Mouse (Mus musculus) ovary, postnatal 10 days (tissue): ENCODE measurements around the gene Stx2.

ENCODE experiments used
- DNase-seq: peaks from one replicate; pipeline ENCODE4 v3.0.0; 2022; ENCODE audit warnings: low spot score

Stx2 gene

DNA sequence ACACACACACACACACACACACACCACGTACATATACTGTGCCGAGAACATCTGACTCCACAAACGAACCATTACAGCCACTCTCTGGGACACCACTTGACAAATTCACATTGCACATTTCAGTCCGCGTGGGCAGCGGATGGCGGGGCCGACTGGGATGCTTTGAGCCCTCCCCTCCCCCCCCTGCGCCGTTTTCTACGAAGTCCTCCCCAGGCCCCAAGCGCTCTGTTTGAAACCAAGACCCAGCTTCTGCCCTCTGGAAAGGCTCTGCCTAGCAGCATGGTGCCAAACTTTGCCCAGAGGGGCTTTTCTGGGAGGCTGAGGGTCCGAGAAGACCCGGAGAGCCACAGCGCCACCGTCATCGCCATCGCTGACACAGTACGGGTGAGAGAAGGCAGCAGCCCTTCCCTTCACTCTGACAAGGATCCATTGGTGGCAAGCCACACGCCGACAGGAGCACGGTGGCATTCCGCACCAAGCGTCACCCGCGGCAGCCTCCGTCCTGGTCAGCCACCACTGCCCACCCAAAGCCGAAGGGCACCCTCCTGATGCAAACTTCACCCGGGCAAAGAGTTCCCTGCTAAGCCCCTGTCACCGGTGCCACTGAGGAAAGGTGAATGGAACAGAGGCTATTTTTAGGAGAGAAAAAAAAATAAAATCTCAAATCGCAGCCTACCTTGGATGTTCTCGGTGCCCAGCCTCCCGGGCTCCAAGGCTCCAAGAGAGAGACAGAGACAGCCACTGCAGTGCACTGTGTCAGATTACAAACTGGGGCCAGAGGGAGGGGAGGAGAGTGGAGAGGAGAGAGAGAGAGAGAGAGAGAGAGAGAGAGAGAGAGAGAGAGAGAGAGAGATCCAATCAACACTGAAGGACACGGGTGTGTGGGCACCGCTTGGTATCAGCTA lies 55.8 kb downstream of the Stx2 start:
- no peak for DNase-seq

DNA sequence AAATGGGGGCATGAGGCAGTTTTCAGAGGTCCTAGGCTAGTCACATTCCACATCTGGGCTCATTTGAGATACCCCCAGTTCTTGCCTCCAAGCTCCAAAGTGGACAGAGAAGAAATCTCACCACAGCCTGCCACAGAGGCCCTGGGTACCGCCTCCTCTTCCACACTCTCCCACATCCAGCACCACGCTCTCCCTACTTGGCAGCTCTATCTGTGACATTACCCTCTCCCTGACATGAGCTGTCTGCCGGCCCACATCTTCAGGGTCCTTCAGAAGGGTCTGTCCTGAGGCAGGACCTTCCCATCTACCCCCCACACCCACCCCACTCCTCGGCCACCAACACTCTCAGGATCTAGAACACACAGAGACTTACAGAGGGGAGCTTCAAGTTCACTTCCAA lies 56.9 kb downstream of the Stx2 start:
- DNase-seq = no peak

DNA sequence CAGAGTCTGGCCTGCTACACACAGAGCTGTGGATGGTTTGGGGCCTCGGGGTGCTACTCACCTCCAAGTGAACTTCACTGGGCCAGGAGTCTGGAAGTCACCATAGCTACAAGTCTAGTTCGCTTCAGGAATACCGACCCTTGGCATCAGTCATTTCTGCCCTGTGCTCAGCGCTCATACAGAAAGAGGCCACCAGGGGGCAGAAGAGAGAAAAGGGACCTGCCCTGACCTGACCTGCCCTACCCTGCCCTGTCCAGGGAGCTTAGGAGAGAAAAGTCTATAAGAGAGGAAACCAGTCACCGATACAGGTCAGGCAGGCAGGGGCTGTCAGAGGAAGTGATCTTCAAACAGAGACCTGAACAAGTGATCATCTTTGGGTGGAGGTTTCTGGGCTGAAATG lies 61.3 kb downstream of the Stx2 start:
- no peak for DNase-seq

DNA sequence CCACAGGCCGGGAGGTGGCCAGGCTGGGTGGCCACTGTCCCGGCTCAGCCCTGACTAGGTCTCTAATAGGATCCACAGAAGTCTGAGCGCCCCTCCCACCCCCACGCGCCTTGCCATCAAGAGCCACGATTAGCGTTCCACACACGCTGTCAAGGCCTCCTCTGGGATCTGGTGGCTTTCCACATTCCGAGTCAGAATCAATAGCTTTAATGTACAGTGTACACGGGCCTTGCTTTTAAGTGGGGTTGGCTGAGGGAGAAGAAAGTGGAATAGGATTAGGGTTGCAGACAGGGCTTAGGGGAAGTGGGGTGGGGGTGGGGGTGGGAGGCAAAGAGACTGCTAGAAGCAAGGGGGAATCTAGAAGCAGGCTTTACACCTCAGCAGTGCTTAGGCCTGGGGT lies 67.9 kb downstream of the Stx2 start:
- DNase-seq = no peak

DNA sequence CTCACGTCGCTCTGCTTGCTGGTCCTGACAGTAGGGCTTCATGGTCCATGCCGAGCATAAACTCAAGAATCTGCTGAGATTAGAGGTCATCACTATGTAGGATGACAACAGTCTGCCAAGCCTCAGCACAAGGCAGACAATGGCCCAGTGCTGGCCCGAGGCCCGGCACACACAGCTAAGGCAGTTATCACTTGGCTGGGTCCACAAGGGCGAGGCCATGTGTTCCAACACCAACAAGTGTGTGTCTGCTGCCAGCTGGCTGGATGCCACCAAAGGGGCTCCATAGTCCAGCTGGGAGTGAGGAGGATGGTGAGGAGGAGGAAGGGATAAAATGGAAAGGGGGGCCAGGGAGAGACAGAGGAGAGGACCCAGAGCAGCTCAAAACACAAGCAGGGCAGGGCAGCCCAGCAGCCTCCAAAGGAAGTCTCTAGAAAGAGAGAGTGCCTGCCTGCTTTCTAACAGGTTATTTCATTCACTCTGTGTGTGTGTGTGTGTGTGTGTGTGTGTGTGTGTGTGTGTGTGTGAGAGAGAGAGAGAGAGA lies 72.9 kb downstream of the Stx2 start:
- DNase-seq = peak; percentile 12
